Mouse (Mus musculus) bone marrow, adult 2 months (tissue): ENCODE measurements around the gene Gm7534.

Experiments
- CTCF ChIP-seq: fragments of 200-500 bp; IDR thresholded peaks from 2 replicates; pipeline ENCODE4 v1.5.1; 2011; ENCODE audit warnings: low read length, control low read depth; ENCODE audit not compliant: control insufficient read depth, insufficient read depth
- POLR2A ChIP-seq: fragments of 200-500 bp; IDR thresholded peaks from 2 replicates; pipeline ENCODE4 v1.6.1; 2011; ENCODE audit warnings: low read depth, mild to moderate bottlenecking, control low read depth, low read length, borderline replicate concordance; ENCODE audit not compliant: control insufficient read depth

GRCm38 (mm10) chr4:134185569-134185968, 17.2 kb downstream of the Gm7534 start:
- TF ChIP-seq CTCF (no peak), POLR2A (no peak)
